ENCODE assay signal across 8 mouse cellular contexts in the genomic region with DNA sequence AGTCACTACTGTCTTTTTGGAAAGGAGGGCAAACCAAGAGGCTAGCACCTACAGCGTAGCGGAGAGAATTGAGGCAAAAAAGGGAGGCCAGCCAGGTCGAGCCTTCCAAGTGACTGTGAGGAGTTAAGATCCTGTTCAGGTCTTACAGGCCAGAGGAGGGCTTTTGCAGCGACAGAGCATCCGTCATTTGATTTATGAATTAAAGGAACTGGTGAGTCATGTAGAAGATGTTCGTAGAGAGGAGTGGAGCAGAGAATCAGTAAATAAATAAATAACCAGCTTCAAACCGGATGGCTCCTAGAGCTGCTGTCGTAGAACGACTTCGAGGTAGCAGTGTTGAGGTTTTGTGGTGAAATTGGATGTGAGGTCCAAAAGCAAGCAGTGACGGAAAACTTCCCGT. TPM values are rescaled to one million over a fixed set of nuclear protein-coding genes. Genes with fewer than 3 reads are reported as not detected.
DNase-seq lines count a peak whose midpoint lies in the region; ATAC-seq and TF ChIP-seq lines count a peak whose summit lies in the region.

No protein-coding gene starts in this region.

- TF ChIP-seq CTCF in kidney, postnatal 0 days (IDR thresholded peaks at IDR 0.05; ENCODE audit: low read depth): no peak

- peak overlapping the region; percentile 92 for H3K4me2 ChIP-seq in heart, embryonic 12.5 days
- peak overlapping the region; percentile 89 for H3K4me2 ChIP-seq in forebrain, embryonic 16.5 days (ENCODE audit: low read length)
- peak overlapping the region; percentile 89 for H3K4me2 ChIP-seq in kidney, postnatal 0 days (ENCODE audit: low read length)
- H3K4me2 ChIP-seq in midbrain, embryonic 16.5 days (ENCODE audit: low read length): peak overlapping the region; percentile 98

- no peak for DNase-seq in heart, adult 8-10 months (ENCODE audit: low spot score)
- DNase-seq in adrenal gland, adult 8-10 months: peak; percentile 25
- peak; percentile 61 for DNase-seq in kidney, postnatal 0 days (ENCODE audit: low spot score)
- DNase-seq in embryo, embryonic 10 days (ENCODE audit: low spot score): no peak
- no peak for DNase-seq in frontal cortex, postnatal 14 days (ENCODE audit: low spot score in 2 of 2)

- no peaks in the 10 kb centered on the region for H3K27me3 ChIP-seq in heart, embryonic 12.5 days (replicated peaks)
- no peaks in the 10 kb centered on the region for H3K27me3 ChIP-seq in forebrain, embryonic 16.5 days (replicated peaks; ENCODE audit: control insufficient read depth, insufficient read depth, low read length)
- H3K27me3 ChIP-seq in kidney, postnatal 0 days (ENCODE audit: insufficient read depth, low read length): no peaks in the 10 kb centered on the region
- no peaks in the 10 kb centered on the region for H3K27me3 ChIP-seq in midbrain, embryonic 16.5 days (ENCODE audit: control insufficient read depth, insufficient read depth, low read depth, low read length)

- no peaks in the 10 kb centered on the region for H3K9me3 ChIP-seq in heart, embryonic 12.5 days (replicated peaks)
- H3K9me3 ChIP-seq in forebrain, embryonic 16.5 days (ENCODE audit: control insufficient read depth, low read length): no peaks in the 10 kb centered on the region
- H3K9me3 ChIP-seq in kidney, postnatal 0 days (replicated peaks; ENCODE audit: low read length): no peaks in the 10 kb centered on the region
- no peaks in the 10 kb centered on the region for H3K9me3 ChIP-seq in midbrain, embryonic 16.5 days (replicated peaks; ENCODE audit: control insufficient read depth, low read length, poor library complexity, severe bottlenecking)

- peak overlapping the region; percentile 70 for H3K4me3 ChIP-seq in heart, embryonic 12.5 days
- H3K4me3 ChIP-seq in forebrain, embryonic 16.5 days (replicated peaks; ENCODE audit: low read length): peak overlapping the region; percentile 82
- peak overlapping the region; percentile 69 for H3K4me3 ChIP-seq in kidney, postnatal 0 days (replicated peaks; ENCODE audit: low read depth, low read length)
- peak overlapping the region; percentile 86 for H3K4me3 ChIP-seq in midbrain, embryonic 16.5 days (ENCODE audit: low read depth, low read length)

- H3K4me1 ChIP-seq in heart, embryonic 12.5 days (replicated peaks): peaks cover 22% of the 10 kb centered on the region
- peaks cover 20% of the 10 kb centered on the region for H3K4me1 ChIP-seq in forebrain, embryonic 16.5 days (replicated peaks; ENCODE audit: control insufficient read depth, insufficient read depth, low read length)
- peaks cover 12% of the 10 kb centered on the region; the same call in 1 of the 2 replicates for H3K4me1 ChIP-seq in kidney, postnatal 0 days (replicated peaks; ENCODE audit: insufficient read depth, low read length)
- peaks cover 23% of the 10 kb centered on the region for H3K4me1 ChIP-seq in midbrain, embryonic 16.5 days (ENCODE audit: control insufficient read depth, insufficient read depth, low read length)

- peak overlapping the region; percentile 88 for H3K9ac ChIP-seq in heart, embryonic 12.5 days
- H3K9ac ChIP-seq in forebrain, embryonic 16.5 days (replicated peaks; ENCODE audit: low read depth, low read length): peak overlapping the region; percentile 90
- peak overlapping the region; percentile 74 for H3K9ac ChIP-seq in kidney, postnatal 0 days (ENCODE audit: low read depth, low read length)
- H3K9ac ChIP-seq in midbrain, embryonic 16.5 days (ENCODE audit: low read depth, low read length): peak overlapping the region; percentile 91

- peaks cover 28% of the 10 kb centered on the region for H3K36me3 ChIP-seq in heart, embryonic 12.5 days
- peaks cover 16% of the 10 kb centered on the region for H3K36me3 ChIP-seq in forebrain, embryonic 16.5 days (ENCODE audit: control insufficient read depth, insufficient read depth)
- peaks cover 16% of the 10 kb centered on the region for H3K36me3 ChIP-seq in kidney, postnatal 0 days (ENCODE audit: insufficient read depth, low read length)
- H3K36me3 ChIP-seq in midbrain, embryonic 16.5 days (ENCODE audit: control insufficient read depth, insufficient read depth, low read length): peaks cover 10% of the 10 kb centered on the region

- H3K27ac ChIP-seq in heart, embryonic 12.5 days (ENCODE audit: poor library complexity, severe bottlenecking): no peak overlapping the region
- H3K27ac ChIP-seq in forebrain, embryonic 16.5 days (ENCODE audit: low read length): no peak overlapping the region
- peak overlapping the region; percentile 84 for H3K27ac ChIP-seq in kidney, postnatal 0 days
- H3K27ac ChIP-seq in midbrain, embryonic 16.5 days (ENCODE audit: low read length): no peak overlapping the region

- no peak for ATAC-seq in heart, embryonic 12.5 days (ENCODE audit: insufficient number of reproducible peaks, low FRiP score)
- no peak for ATAC-seq in forebrain, embryonic 16.5 days
- 0 out of 2 replicates have a peak, but pooled peaks have one; percentile 31 for ATAC-seq in kidney, postnatal 0 days (replicated peaks; ENCODE audit: low FRiP score, low read depth)
- no peak for ATAC-seq in midbrain, embryonic 16.5 days

- WGBS in heart, embryonic 12.5 days: 41% methylated on average over 12 of the region's 12 CpGs
- WGBS in forebrain, embryonic 16.5 days: 58% methylated on average over 12 of the region's 12 CpGs
- 26% methylated on average over 12 of the region's 12 CpGs for WGBS in kidney, postnatal 0 days
- WGBS in midbrain, embryonic 16.5 days: 59% methylated on average over 12 of the region's 12 CpGs

RNA-seq across cellular contexts. Expression of a gene that starts 0.9 kb away (rescaled TPM):
- 1.3 TPM in 2 replicates for polyA plus RNA-seq in heart, embryonic 12.5 days (2016; fragmentation: Nextera tagmentation; extraction: Ambion mirVana)
- total RNA-seq in heart, adult 8-10 months (2022): 1 to 10 TPM; 1.6 to 3.0 (median 2.1) TPM
- total RNA-seq in adrenal gland, adult 8-10 months (2022): 1 to 10 TPM; 3.3 to 6.6 (median 4.4) TPM
- 1.5 and 2.0 TPM in 2 replicates for polyA plus RNA-seq in forebrain, embryonic 16.5 days (2015; fragmentation: Nextera tagmentation; extraction: Ambion mirVana)
- 2.0 and 2.1 TPM in 2 replicates for polyA plus RNA-seq in kidney, postnatal 0 days (2015; fragmentation: Nextera tagmentation; extraction: Ambion mirVana)
- polyA plus RNA-seq in midbrain, embryonic 16.5 days (2015; fragmentation: Nextera tagmentation; extraction: Ambion mirVana): 4.1 and 4.3 TPM in 2 replicates

RNA-seq across cellular contexts. Expression of a gene that starts 1.0 kb away (rescaled TPM):
- 34.2 and 36.7 TPM in 2 replicates for polyA plus RNA-seq in heart, embryonic 12.5 days (2016; fragmentation: Nextera tagmentation; extraction: Ambion mirVana)
- 10 to 100 TPM in 2 of 4 experiments, 1 to 10 TPM in 2; 8.2 to 10.6 (median 9.3) TPM for total RNA-seq in heart, adult 8-10 months (2022)
- 10 to 100 TPM; 28.4 to 45.0 (median 40.1) TPM for total RNA-seq in adrenal gland, adult 8-10 months (2022)
- 54.5 and 60.5 TPM in 2 replicates for polyA plus RNA-seq in forebrain, embryonic 16.5 days (2015; fragmentation: Nextera tagmentation; extraction: Ambion mirVana)
- polyA plus RNA-seq in kidney, postnatal 0 days (2015; fragmentation: Nextera tagmentation; extraction: Ambion mirVana): 39.7 and 40.0 TPM in 2 replicates
- polyA plus RNA-seq in midbrain, embryonic 16.5 days (2015; fragmentation: Nextera tagmentation; extraction: Ambion mirVana): 53.4 and 62.7 TPM in 2 replicates

RNA-seq across cellular contexts. Expression of a gene that starts 43.8 kb away (rescaled TPM):
- polyA plus RNA-seq in heart, embryonic 12.5 days (2016; fragmentation: Nextera tagmentation; extraction: Ambion mirVana): 124 and 130 TPM in 2 replicates
- total RNA-seq in heart, adult 8-10 months (2022): 10 to 100 TPM; 36.3 to 44.8 (median 42.9) TPM
- total RNA-seq in adrenal gland, adult 8-10 months (2022): 100 to 1,000 TPM; 154 to 167 (median 160) TPM
- 74.0 and 90.4 TPM in 2 replicates for polyA plus RNA-seq in forebrain, embryonic 16.5 days (2015; fragmentation: Nextera tagmentation; extraction: Ambion mirVana)
- 116 and 128 TPM in 2 replicates for polyA plus RNA-seq in kidney, postnatal 0 days (2015; fragmentation: Nextera tagmentation; extraction: Ambion mirVana)
- 69.2 and 71.1 TPM in 2 replicates for polyA plus RNA-seq in midbrain, embryonic 16.5 days (2015; fragmentation: Nextera tagmentation; extraction: Ambion mirVana)

Comparison
In these comparisons a context has a peak if more than half of its experiments do, and no peak if none do; other contexts are left out.
1. DNase-seq: peak in adrenal gland, adult 8-10 months (single experiment) and kidney, postnatal 0 days (single experiment); none in heart, adult 8-10 months (single experiment), embryo, embryonic 10 days (single experiment) and frontal cortex, postnatal 14 days (0 of 2).
2. Peak in every context shown above with its lines, with median percentiles within 50 percentile points of each other: H3K4me2 ChIP-seq, H3K4me3 ChIP-seq and H3K9ac ChIP-seq.